Mouse (Mus musculus) MEL (cell line): ENCODE data around the gene Cltb. TPM values are rescaled to one million over a fixed set of nuclear protein-coding genes. Genes with fewer than 3 reads are reported as not detected.

Source experiments
- DNase-seq: peaks from one replicate; pipeline ENCODE4 v3.0.0; 2011; ENCODE audit warnings: low read depth, low spot score
- H3K27ac ChIP-seq: 2 replicates; pipeline ENCODE4 v1.5.1; 2012; ENCODE audit warnings: low read depth, mild to moderate bottlenecking, control low read depth, low read length, moderate library complexity; ENCODE audit not compliant: control insufficient read depth
- H3K27me3 ChIP-seq, 2 experiments: fragments of 150-350 bp in 1 of 2; sonication (generic) in 1 of 2; 2 replicates each; pipeline ENCODE4 v1.6.1; 2012; ENCODE audit warnings: low read length in 2 of 2, mild to moderate bottlenecking in 2 of 2, improper control_type of control experiment in 1 of 2, moderate library complexity in 1 of 2; ENCODE audit not compliant: insufficient read depth in 2 of 2, control insufficient read depth in 1 of 2
- H3K36me3 ChIP-seq, 2 experiments: 2 replicates each; pipeline ENCODE4 v1.6.1; 2012 to 2014; ENCODE audit warnings: low read length in 2 of 2, improper control_type of control experiment in 1 of 2, inconsistent platforms in 1 of 2, mild to moderate bottlenecking in 1 of 2; ENCODE audit not compliant: insufficient read depth in 2 of 2, control insufficient read depth in 1 of 2
- H3K4me1 ChIP-seq, 2 experiments: fragments of 150-350 bp in 1 of 2; sonication (generic) in 1 of 2; 2 replicates each; pipeline ENCODE4 v1.6.1; 2012; ENCODE audit warnings: low read length in 2 of 2, improper control_type of control experiment in 1 of 2, mild to moderate bottlenecking in 1 of 2; ENCODE audit not compliant: insufficient read depth in 2 of 2, control insufficient read depth in 1 of 2
- H3K4me3 ChIP-seq, 2 experiments: fragments of 150-350 bp in 1 of 2; sonication (generic) in 1 of 2; 2 replicates each; pipeline ENCODE4 v1.5.1; 2012; ENCODE audit warnings: low read depth in 2 of 2, low read length in 2 of 2, mild to moderate bottlenecking in 2 of 2, moderate library complexity in 2 of 2, control low read depth in 1 of 2, improper control_type of control experiment in 1 of 2; ENCODE audit not compliant: control insufficient read depth in 1 of 2, insufficient read depth in 1 of 2
- H3K79me2 ChIP-seq: 2 replicates; pipeline ENCODE4 v1.6.1; 2012; ENCODE audit warnings: mild to moderate bottlenecking, low read length, moderate library complexity; ENCODE audit not compliant: control insufficient read depth, poor library complexity, insufficient read depth
- H3K9ac ChIP-seq: 2 replicates; pipeline ENCODE4 v1.6.1; 2012; ENCODE audit warnings: low read depth, mild to moderate bottlenecking, control low read depth, low read length, moderate library complexity; ENCODE audit not compliant: control insufficient read depth, poor library complexity, severe bottlenecking
- H3K9me3 ChIP-seq: fragments of 150-350 bp; sonication (generic); replicated peaks from 2 replicates; pipeline ENCODE4 v1.6.1; 2012; ENCODE audit warnings: mild to moderate bottlenecking, low read length, improper control_type of control experiment, moderate library complexity; ENCODE audit not compliant: insufficient read depth
- ETS1 ChIP-seq: IDR thresholded peaks from 2 replicates; pipeline ENCODE4 v1.6.1; 2012; ENCODE audit warnings: low read depth, mild to moderate bottlenecking, inconsistent platforms, low read length, improper control_type of control experiment, moderate library complexity
- GATA1 ChIP-seq: IDR thresholded peaks from 2 replicates; pipeline ENCODE4 v1.6.1; 2011; ENCODE audit warnings: low read depth, low read length, improper control_type of control experiment
- MEF2A ChIP-seq: IDR thresholded peaks from 2 replicates; pipeline ENCODE4 v1.6.1; 2014; ENCODE audit warnings: low read depth, mild to moderate bottlenecking, inconsistent platforms, low read length, improper control_type of control experiment; ENCODE audit not compliant: poor library complexity, insufficient replicate concordance, severe bottlenecking; ENCODE audit errors: extremely low read depth
- NRF1 ChIP-seq: IDR thresholded peaks from 2 replicates; pipeline ENCODE4 v1.6.1; 2014; ENCODE audit warnings: low read depth, mild to moderate bottlenecking, inconsistent platforms, low read length, improper control_type of control experiment, moderate library complexity; ENCODE audit not compliant: poor library complexity, insufficient read depth, severe bottlenecking
- POLR2AphosphoS2 ChIP-seq: IDR thresholded peaks from 2 replicates; pipeline ENCODE4 v1.6.1; 2011; ENCODE audit warnings: low read length, improper control_type of control experiment
- RCOR1 ChIP-seq: IDR thresholded peaks from 2 replicates; pipeline ENCODE4 v1.6.1; 2012; ENCODE audit warnings: low read depth, mild to moderate bottlenecking, inconsistent platforms, low read length, improper control_type of control experiment
- polyA plus RNA-seq, 2 experiments: library from polyadenylated mRNA; stranded (reverse) in 1 of 2; unstranded in 1 of 2; fragments of >175 nt in 1 of 2; fragments of >200 nt in 1 of 2; gene quantifications; 2 replicates each; pipeline versions ENCODE4 v1.2.1 to v1.2.4; 2012; ENCODE audit warnings: low replicate concordance in 2 of 2, low read depth in 1 of 2; ENCODE audit not compliant: insufficient read length in 2 of 2, insufficient read depth in 1 of 2, missing spikeins in 1 of 2
- total RNA-seq: library from RNA; depleted of rRNA; stranded (reverse); fragments of 300-350 nt; gene quantifications from 2 replicates; pipeline ENCODE4 v1.2.3, GENCODE M21; 2012

Cltb gene
- total and polyA plus RNA-seq, 3 experiments = 23.5 to 59.9 TPM; not detected in 1

- H3K79me2 ChIP-seq = 0 out of 2 replicates have a peak, but pooled peaks cover 2% of the 10 kb centered on the region
- no peak overlapping the region for H3K4me3 ChIP-seq
- no peaks in the 10 kb centered on the region for H3K9me3 ChIP-seq
- H3K4me1 ChIP-seq = peaks cover 0 to 5% of the 10 kb centered on the region in 2 experiments; a peak in 2 of 4 replicates
- TF ChIP-seq POLR2AphosphoS2 = 0 out of 2 replicates have a peak, but pooled peaks have one; percentile 29
- no peak for TF ChIP-seq RCOR1
- no peaks in the 10 kb centered on the region for H3K27me3 ChIP-seq
- no peak overlapping the region for H3K27ac ChIP-seq
- no peak overlapping the region for H3K9ac ChIP-seq
- H3K36me3 ChIP-seq = peaks cover 2 to 7% of the 10 kb centered on the region in 2 experiments; a peak in 3 of 4 replicates
- no peak for DNase-seq
These were observed 29.0 kb downstream of the Cltb start for GRCm38 (mm10) chr13:54582126-54582525.

- Histone ChIP-seq H3K36me3 (peaks cover 2 to 5% of the 10 kb centered on the region in 2 experiments; a peak in 1 of 4 replicates), H3K4me3 (no peak overlapping the region), H3K4me1 (peaks cover 0 to 5% of the 10 kb centered on the region in 2 experiments; a peak in 2 of 4 replicates), H3K27ac (no peak overlapping the region), H3K27me3 (no peaks in the 10 kb centered on the region), H3K79me2 (no peaks in the 10 kb centered on the region), H3K9me3 (no peaks in the 10 kb centered on the region), H3K9ac (no peak overlapping the region)
- no peak for DNase-seq
- TF ChIP-seq RCOR1 = no peak
These were observed 29.8 kb downstream of the Cltb start for GRCm38 (mm10) chr13:54581385-54581784.

- H3K4me1 ChIP-seq = peaks cover 2 to 15% of the 10 kb centered on the region in 2 experiments
- no peaks in the 10 kb centered on the region for H3K9me3 ChIP-seq
- no peak overlapping the region for H3K4me3 ChIP-seq
- H3K79me2 ChIP-seq = no peaks in the 10 kb centered on the region; the same call in 1 of the 2 replicates
- no peaks in the 10 kb centered on the region for H3K27me3 ChIP-seq
- H3K9ac ChIP-seq = no peak overlapping the region
- H3K27ac ChIP-seq = no peak overlapping the region
- H3K36me3 ChIP-seq = peaks cover 0 to 12% of the 10 kb centered on the region in 2 experiments; a peak in 3 of 4 replicates
- DNase-seq = no peak
- no peak for TF ChIP-seq GATA1
- TF ChIP-seq POLR2AphosphoS2 = 0 out of 2 replicates have a peak, but pooled peaks have one; percentile 32
These were observed 33.3 kb downstream of the Cltb start for GRCm38 (mm10) chr13:54577652-54578507.

- H3K4me3 ChIP-seq = peak overlapping the region; percentile 73 to 92
- H3K4me1 ChIP-seq = peaks cover 2 to 15% of the 10 kb centered on the region in 2 experiments
- no peak for DNase-seq
- peaks cover 0 to 12% of the 10 kb centered on the region in 2 experiments; a peak in 2 of 4 replicates for H3K36me3 ChIP-seq
- H3K9ac ChIP-seq = peak overlapping the region; percentile 76
- TF ChIP-seq MEF2A = no peak
- no peak for TF ChIP-seq ETS1
- no peak for TF ChIP-seq NRF1
- H3K79me2 ChIP-seq = no peaks in the 10 kb centered on the region; the same call in 1 of the 2 replicates
- H3K27me3 ChIP-seq = no peaks in the 10 kb centered on the region
- H3K9me3 ChIP-seq = no peaks in the 10 kb centered on the region
- H3K27ac ChIP-seq = no peak overlapping the region
These were observed 35.7 kb downstream of the Cltb start for GRCm38 (mm10) chr13:54575489-54575888.
